Mouse (Mus musculus): ENCODE data around the gene Perm1.

Perm1 gene

DNA sequence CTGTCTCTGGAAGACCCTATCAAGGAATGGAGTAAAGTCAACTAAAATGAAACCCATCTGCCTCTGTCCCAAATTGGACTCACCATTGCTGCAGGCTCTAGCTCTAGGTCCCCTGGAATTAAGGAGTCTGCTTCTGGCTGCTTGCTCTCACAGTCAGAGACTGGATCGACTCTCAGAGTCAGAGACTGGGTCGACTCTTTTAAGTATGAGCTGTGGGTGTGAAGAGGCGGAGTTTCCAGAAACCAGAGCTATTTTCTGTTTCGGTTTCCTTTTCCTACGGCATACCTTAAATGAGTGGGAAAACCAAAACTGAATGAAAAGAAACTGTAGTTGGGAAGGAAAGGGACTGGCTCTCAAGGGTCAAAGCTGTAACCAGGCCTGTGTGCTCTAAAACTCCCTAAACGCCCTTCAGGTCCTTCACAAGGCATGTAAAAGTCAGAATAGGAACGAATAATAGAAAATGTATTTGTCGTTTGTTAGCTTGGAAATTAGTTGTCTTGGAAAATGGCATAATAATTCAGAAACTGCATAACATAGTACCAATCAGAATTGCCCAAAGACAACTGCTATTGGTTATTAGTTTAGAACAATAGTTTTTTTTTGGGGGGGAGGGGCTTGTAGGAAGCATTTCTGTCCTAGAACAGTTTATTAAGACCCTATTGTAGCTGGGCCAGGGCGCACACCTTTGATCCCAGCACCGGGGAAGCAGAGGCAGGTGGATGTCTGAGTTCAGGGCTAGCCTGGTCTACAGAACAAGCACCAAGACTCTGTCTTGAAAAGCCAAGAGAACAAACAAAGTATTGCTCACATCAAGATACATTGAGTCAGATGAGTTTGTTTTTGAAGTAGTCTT lies 14.8 kb upstream of the Perm1 start, which contains the start of gene Isg15:
Gene Isg15 (minus strand): TSS at position 196 of the 853 bp plus-strand sequence.
- no peak for DNase-seq

DNA sequence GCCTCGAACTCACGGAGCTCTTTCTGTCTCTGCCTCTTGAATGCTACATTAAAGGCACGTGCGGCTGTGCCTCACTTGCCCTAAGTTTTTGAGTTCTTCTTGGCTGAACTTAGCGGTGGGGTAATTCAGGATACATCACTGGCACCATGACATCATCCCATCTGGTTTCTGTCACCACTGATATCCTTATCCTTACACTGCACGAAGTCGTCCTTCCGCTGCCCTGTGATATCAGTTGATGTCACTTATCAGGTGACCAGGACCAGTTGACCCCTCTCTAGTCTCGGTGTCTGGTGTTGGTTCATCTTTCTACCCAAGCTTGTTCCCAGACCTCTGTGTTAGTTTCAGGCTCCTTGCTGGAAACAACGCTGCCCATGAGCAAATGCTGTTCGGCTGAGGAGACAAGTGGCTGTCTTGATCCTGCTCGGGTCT lies 13.2 kb upstream of the Perm1 start:
- no peak for DNase-seq

DNA sequence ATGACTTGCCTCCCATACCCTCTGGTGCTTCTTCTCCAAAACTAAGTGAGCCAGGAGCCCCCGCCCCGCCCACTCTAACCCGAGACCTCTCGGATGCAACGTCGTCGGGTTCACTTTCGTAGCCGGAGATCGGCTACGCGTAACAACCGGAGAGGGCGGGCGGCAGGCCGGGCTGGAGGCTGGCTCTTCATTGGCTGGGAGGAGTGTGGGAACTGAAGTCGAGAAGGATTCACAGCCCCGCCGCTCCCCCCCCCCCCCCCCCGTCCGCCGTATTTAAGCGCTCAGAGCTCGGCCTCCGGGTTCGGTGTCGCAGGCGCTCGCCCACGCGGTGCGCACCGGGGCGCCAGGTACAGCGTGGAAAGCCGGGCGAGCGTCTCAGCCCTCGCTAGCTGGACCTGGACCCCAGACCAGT lies 12.7 kb upstream of the Perm1 start, which contains the start of gene AW011738:
Gene AW011738 (plus strand): TSS at position 304 of the 412 bp plus-strand sequence.
- peak; percentile 66 to 82 for DNase-seq

DNA sequence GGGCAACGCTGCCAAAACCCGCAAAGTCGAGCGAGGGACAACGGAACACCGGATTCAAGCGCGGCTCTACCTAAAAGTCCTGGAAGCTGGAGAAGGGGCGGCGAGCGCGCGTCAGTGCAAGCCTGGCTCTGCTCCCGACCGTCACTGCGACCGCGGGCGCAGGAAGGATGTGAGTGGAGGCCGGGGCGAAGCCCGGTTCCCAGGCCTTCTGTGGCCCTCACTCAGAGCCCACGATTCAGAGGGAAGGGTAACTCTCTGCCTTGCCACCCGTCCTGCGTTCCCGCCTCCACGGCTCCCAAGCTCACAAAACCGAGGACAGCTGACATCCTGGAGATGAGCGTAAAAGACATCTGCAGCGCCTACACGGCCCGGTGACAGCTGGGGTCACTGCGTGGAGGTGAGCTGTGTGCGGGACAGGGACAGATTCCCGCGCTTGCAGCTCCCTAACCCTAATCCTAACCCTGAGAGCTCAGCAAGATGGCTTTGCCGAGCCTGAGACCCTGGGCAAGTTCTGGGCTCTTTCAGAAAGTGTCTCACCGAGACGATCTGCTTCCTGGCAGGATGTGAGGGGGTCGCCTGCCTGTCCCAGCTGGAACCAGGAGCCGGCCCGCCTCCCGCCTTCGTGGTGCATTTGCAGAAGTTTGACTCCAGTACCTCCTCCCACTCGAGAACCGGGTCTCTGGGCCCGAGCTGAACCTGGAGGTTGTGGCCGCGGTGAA lies 12.1 kb upstream of the Perm1 start:
- DNase-seq: peak; percentile 26 to 50

GRCm38 (mm10) chr4:156208872-156209271 lies 6.8 kb upstream of the Perm1 start:
- DNase-seq: no peak

- DNase-seq: no peak
Measured at GRCm38 (mm10) chr4:156209963-156210635, 5.6 kb upstream of the Perm1 start.

DNA sequence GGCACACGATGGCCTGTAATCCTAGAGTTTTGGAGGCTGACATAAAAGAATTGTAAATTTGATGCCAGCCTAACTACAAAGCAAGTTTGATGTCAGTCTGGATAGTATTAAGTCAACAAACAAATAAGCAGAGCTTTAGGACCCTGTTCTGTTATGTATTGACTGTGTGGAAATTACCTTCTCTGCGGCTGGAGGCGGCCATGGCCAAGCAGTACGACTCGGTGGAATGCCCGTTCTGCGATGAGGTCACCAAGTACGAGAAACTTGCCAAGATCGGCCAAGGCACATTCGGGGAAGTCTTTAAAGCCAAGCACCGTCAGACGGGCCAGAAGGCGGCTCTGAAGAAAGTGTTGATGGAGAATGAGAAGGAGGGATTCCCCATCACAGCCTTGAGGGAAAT lies 2.5 kb upstream of the Perm1 start:
- no peak for DNase-seq

DNA sequence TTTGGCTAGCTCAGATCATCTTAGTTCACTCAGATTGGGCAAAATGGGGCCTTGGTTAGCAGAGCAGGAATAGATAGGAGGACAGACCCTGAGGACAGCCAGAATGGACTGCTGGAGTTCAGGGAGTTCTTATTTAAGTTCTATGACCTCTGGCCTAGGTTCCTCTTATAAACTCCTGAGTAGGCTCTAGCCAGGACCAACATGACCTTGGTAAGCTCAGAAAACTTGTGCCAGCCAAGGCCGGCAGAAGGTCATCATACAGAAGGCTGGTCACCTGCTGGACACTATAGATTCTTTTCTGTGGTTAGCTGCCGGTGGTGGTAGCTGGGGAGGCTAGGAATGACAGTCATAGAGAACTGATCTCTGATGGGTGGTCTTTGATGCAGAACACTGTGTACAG lies 528 bp downstream of the Perm1 start:
- DNase-seq: no peak

DNA sequence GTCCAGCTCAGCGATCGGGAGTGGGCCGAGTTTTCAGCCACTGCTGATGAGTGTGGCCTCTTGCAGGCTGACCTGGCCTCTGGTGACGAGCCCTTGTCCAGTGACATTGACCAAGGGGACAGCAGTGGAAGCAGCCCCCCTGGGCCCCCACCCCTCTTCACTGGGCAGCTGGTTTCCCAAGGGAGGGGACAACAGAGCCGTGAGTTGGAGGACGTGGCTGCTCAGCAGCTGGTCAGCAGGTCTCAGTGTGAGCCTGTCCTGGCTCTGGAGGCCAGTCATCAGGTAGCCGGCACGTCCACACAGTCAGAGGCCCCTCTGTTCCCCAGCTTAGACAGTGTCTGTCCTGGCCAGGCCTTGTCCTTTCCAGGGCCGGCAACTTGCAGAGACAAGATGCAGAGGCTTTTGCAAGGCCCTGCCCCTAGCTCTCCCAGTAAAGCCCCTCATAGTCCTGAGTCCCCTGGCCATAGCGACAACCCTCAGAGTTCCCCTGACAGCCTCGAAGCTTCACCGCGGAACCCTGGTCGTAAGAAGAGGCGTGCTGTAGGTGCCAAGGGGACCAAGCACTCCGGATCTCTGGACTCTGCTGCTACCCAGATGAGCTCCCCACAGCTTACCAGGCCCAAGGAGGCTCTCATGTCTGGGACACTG lies 1.5 kb downstream of the Perm1 start:
- DNase-seq: no peak

GRCm38 (mm10) chr4:156217838-156218237 lies 2.2 kb downstream of the Perm1 start:
- no peak for DNase-seq

DNA sequence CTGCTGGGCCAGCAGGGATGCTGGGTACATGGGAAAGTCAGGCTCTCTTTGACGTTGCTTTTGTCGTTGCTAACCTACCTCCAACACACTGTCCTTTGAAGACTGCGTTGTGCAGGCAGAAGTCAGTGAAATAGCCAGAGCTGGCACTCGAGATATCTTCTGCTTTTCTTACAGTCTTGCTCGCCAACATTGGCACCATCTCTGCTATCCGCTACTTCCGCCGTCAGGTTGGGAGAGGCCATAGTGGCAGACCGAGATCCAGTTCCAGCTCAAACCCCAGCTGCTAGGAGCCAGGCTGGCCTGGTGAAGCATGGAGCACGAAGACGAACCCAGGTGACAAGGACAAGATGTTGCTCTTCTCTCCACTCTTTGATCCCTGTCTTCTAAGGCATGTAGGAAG lies 4.3 kb downstream of the Perm1 start:
- DNase-seq: no peak

DNA sequence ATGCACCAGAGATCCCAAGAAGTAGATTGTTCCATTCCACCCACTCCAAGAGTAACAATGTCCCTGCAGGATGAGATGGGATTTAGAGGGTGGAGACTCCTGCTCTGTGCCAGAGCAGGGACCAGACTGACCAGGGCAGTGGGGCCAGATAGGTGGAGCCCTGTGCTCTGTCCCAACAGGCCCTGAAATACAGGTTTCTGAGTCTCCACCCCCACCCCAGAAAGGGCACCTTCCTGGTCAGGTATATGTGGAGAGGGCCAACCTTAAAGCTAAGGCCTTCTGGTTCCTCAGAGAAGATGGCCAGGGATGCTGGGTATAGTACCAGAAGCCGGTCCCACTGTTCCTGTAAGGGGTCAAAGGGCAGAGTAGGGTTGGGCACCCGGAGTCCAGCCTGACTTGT lies 8.6 kb downstream of the Perm1 start:
- DNase-seq: no peak

DNA sequence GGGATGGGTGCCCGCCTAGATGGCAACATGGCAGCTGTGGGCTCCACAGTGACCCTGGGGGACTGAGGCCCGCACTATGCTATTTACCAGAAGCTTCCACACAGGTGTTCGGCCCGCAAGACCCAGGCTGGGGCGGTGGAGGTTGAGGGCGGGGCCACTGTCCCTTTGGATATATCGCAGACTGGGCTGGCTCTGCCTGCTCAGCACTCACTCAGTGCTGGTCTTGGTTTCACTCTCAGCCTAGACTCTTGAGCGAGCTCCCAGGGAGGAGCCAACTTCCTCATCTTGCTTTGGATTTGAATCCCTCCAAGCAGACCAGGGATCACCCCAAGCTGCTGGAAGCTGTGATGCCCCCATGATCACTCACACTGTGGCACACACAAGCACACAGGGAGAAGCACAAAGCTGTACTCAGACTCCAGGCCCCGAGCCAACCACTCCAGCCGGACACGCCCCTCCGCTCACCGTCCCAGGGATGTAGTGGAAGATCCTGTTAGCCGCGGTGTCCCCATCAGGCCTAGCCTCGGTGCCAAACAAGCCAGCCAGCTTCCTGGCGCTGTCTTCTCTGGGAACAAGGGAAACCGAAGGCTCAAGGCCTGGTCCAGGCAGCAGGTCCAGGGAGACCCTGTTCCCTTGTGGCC lies 12.2 kb downstream of the Perm1 start:
- DNase-seq: no peak

DNA sequence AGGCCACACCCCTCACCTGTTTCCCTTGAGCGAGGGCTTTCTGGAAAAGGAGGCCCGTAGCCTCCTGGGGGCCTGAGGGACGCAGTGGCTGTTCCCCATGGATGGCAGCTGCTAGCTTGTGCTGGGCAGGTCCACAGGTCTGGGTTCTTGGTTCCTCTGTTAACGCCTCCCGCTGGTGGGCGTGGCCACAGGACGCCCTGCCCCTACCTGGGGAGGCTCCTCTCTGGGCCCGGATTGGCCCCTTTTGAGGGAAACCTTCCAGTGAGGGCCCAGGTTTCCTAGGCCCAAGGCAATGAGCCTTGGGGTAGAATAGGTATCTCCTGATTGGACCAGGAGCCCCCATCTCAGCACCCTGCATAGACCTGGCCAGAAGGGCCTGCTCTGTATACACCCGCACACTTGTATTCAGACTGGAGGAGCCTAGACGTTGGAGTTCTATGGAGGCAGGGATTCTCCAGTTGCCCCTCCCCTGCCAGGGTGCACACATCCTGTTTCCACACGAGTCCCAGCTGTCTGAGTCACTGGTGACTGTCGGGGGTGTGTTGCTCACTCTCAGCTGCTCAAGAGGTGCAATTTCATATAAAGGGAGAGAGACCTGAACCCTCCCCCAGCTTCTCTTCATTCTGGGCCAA lies 12.8 kb downstream of the Perm1 start:
- DNase-seq: no peak

DNA sequence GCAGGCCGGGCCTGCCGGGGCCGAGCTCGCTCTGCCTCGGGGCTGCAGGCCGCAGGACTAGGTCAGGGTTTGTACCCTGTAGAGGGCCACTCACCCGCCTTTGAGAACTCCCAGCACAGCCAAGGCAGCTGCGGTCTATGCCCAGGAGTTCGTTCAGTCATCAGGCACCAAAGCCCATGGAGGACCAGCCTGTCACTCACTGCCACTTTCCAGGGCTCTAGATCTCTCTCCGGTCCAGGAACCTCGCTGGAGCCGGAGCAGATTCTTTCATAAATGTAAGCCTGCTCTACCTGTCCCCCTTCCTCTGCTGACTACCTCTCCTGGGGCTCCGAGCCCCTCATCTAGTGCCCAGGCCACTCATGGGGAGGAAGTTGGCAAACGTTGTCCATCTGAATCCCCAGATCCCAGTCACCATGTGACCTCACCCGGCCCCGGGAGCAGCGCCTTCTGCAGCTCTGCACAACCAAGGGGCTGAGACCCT lies 18.4 kb downstream of the Perm1 start:
- peak; percentile 23 to 36 for DNase-seq

GRCm38 (mm10) chr4:156234701-156235213 lies 19.1 kb downstream of the Perm1 start, which contains the start of gene Plekhn1:
Gene Plekhn1, minus strand, starts transcription at chr4:156234857.
- DNase-seq: peak; percentile 77 to 80

- DNase-seq: no peak
Measured at GRCm38 (mm10) chr4:156235360-156235770, 19.7 kb downstream of the Perm1 start.

DNA sequence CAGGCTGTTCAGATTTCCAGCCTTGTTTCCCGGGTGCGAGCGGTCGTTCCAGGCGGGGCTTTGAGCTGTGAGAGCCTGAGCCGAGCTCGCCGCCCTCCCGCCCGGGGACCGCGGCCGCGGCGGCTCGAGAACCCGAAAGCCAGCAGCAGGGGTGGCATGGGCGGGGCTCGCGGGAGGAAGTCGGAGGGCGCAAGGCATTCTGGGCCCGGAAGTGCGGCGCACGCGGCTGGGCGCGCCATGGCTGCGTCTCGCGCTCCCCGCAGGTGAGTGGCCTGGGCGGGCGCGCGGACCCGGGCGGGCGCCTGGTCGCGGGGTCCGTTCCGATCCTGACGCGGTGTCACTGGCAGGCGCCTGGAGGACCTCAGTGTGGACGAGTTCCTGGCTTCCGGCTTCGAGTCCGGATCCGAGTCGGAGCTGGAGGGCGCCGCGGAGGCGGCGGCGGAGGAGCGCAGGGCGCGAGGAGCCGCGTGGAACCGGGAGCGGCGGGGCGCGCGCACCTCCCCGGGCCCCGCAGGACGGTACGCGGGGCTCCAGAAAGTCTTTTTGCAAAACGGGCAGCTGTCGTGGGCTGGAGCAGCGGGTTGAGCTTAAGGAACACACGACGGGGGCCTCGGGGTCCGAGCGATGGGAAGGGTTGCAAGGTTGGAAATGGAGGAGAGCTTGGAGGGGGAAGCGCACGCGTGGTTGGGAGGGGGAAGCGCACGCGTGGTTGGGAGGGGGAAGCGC lies 20.3 kb downstream of the Perm1 start, which contains the start of gene Noc2l:
Gene Noc2l (plus strand): TSS at position 203 of the 726 bp plus-strand sequence.
- peak; percentile 89 to 92 for DNase-seq

- peak in 1 of 2 experiments; percentile 37 for DNase-seq
Measured at GRCm38 (mm10) chr4:156236651-156237447, 21.2 kb downstream of the Perm1 start.

Measured in thymus, postnatal 36 days (tissue).